Mouse (Mus musculus): ENCODE data around the gene Timmdc1. TPM values are rescaled to one million over a fixed set of nuclear protein-coding genes. Genes with fewer than 3 reads are reported as not detected.
"Not testable (repeated sequence)": the region's sequence is repeated elsewhere in the genome, so short reads cannot be mapped to it uniquely, and the experiment has no call there.

The Timmdc1 gene
- total RNA-seq, 1 experiment from 2014 or later, result 63.9 TPM

DNA sequence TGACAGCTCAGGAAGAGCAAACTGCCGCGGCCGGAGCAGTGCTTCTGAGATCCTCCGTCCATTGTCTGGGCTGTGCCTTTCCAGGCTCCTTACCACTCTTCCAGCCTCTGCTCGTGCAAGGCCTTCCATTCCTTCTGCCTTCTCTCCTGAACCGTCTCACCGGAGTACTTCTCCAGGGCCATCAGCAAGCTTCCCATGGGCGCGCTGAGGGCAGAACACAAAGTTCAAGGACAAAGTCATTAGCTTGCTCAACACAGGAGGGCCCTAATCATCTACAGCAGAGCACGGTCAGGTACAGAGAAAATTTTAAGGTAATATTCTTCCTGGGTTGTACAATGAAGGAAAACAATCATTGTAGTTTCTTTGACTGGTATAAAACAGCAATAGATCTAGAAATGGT is 20.0 kb downstream of the Timmdc1 start:
- ATAC-seq (replicated peaks; ENCODE audit: low read depth, poor library complexity, severe bottlenecking), result no peak

DNA sequence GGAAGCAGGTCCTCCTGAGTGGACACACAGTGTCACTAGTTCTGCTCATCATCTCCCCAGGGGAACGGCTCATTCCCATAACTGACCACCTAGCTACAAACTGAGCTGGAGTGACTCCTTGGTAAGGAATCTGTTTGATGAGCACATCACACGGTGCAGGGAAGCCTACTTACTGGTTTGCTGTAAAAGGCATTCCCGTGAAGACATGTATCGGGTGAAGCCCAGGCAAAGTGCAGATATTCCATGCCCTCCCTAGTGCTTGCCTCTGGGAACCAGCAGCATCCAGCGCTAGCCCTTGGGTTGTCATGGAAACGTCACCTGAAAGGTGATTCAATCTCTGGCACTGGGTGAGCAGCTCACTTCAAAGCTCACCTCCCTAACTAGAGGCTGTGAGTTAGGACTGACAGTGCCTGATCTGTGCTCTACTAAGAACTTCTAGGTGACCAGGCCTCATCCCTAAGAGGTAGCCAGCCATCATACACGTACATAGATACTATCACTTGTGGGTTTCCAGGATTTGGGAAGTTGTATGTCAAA is 25.8 kb downstream of the Timmdc1 start:
- ATAC-seq (replicated peaks; ENCODE audit: low read depth, poor library complexity, severe bottlenecking), result no peak

DNA sequence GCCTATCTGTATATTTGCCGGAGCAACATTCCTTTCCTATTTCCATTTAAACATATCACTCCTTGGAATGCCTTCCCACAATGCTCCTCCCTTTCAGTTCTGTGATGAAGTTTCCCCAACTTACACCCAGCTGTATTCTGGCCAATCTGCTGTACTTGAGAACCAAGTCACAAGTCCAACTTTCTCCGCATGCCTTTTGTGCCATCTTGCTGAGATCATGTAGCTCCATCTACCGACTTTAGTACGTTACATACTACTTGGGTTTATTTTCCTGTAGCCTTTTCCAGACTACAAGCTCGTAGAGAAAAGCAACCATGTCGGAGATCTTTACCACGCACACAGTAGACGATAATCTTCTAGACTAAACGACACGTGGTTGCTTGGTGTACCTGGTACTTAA is 28.6 kb downstream of the Timmdc1 start:
- ATAC-seq (replicated peaks; ENCODE audit: low read depth, poor library complexity, severe bottlenecking), result no peak

DNA sequence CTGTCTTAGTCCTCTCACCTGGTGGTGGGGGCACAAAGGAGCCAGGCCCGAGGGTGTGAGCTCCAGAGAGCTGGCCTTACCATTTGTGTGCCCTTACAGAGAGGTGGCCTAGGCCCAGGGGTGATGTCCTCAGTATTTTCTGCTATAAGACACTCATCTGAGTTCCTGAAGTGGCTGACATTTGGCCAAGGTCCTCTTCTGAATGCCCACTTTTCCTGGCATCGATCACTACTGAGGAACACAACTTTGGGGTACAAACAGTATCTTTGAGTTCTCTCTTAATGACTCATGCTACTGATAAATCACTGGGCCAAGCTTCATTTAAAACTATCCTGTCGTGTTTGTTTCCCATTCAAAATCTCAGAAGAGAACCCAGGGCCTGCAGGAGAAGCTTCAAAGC is 29.9 kb downstream of the Timmdc1 start:
- no peak for ATAC-seq (replicated peaks; ENCODE audit: low read depth, poor library complexity, severe bottlenecking)

DNA sequence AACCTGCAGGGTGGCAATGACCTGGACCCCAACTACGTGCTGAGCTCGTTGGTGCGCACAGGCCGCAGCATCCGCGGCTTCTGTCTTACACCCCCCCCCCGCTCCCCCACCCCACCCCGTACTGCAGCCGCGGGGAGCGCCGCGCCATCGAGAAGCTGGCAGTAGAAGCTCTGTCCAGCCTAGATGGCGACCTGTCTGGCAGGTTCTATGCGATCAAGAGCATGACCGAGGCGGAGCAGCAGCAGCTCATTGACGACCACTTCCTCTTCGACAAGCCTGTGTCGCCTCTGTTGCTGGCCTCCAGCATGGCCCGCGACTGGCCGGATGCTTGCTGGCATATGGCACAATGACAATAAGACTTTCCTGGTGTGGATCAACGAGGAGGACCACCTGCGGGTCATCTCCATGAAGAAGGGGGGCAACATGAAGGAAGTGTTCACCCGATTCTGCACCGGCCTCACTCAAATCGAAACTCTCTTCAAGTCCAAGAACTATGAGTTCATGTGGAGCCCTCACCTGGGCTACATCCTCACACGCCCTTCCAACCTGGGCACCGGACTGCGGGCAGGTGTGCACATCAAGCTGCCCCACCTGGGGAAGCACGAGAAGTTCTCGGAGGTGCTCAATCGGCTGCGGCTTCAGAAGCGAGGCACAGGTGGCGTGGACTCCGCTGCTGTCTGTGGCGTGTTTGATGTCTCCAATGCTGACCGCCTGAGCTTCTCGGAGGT is 38.7 kb downstream of the Timmdc1 start:
- ATAC-seq (replicated peaks; ENCODE audit: low read depth, poor library complexity, severe bottlenecking), result peak; percentile 83

DNA sequence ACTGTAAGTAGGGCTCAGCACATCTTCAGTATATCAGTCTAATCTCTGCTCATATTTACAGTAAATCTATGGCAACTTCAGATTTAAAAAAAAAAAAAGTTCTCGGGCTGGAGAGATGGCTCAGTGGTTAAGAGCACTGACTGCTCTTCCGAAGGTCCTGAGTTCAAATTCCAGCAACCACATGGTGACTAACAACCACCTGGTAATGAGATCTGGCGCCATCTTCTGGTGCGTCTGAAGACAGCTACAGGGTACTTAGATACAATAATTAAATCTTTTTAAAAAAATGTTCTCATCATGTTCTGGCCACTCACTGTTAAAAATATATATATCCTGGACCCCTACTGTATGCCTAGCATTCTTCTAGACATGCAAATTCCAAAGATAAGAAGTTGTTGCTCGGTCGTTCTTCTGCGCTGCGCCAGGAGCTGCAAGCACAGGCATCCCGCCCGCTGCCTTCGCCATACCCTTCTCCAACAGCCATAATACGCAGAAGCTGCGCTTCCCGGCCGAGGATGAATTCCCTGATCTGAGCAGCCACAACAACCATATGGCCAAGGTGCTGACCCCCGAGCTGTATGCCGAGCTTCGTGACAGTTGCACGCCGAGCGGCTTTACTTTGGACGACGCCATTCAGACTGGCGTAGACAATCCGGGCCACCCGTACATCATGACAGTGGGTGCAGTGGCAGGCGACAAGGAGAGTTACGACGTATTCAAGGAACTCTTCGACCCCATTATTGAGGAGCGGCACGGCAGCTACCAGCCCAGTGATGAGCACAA is 39.5 kb downstream of the Timmdc1 start:
- ATAC-seq (replicated peaks; ENCODE audit: low read depth, poor library complexity, severe bottlenecking), result no peak

DNA sequence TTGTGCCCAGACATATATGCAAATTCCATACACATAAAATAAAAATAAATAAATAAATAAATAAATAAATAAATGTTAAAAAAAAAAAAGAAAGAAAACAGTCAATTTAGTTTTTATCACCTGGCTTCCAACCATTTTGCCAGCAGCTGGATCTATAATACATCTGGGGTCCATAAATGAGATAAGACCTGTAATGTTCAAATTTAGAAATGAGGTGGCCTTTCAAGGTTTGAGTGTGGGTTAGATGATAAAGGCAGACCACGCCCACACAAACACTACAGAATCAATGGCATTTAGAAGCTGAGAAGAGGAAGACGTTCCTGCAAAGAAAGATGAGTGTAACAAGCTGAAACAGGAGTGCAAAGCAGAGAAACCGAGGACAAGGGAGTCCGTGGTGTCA is 41.1 kb downstream of the Timmdc1 start:
- no peak for ATAC-seq (replicated peaks; ENCODE audit: low read depth, poor library complexity, severe bottlenecking)

DNA sequence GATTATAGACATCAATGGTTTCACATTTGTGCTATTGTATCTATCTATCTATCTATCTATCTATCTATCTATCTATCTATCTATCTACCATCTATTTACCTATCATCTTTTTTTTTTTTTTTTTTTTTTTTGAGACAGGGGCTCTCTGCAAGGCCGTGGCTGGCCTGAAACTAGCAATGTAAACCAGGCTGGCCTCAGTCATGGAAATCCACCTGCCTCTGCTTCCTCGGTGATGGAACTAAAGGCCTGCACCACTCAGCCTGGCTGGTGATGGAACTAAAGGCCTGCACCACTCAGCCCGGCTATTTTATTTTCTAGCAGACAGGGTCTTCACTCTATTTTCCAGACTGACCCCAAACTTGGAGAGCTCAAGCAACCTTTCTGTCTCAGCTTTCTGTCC is 44.2 kb downstream of the Timmdc1 start:
- no peak for ATAC-seq (replicated peaks; ENCODE audit: low read depth, poor library complexity, severe bottlenecking)

DNA sequence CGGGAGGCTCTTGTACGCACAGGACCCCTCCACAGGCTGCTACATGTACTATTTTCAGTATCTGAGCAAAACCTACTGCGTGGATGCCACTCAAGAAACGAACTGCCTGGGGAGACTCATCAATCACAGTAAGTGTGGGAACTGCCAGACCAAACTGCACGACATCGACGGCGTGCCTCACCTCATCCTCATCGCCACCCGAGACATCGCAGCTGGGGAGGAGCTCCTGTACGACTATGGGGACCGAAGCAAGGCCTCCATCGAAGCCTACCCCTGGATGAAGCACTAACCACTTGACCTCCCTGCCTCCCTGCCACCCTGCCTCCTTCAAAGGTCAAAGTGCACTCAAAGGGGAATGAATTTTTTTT is 45.2 kb downstream of the Timmdc1 start:
- ATAC-seq (replicated peaks; ENCODE audit: low read depth, poor library complexity, severe bottlenecking), result not testable (repeated sequence)

DNA sequence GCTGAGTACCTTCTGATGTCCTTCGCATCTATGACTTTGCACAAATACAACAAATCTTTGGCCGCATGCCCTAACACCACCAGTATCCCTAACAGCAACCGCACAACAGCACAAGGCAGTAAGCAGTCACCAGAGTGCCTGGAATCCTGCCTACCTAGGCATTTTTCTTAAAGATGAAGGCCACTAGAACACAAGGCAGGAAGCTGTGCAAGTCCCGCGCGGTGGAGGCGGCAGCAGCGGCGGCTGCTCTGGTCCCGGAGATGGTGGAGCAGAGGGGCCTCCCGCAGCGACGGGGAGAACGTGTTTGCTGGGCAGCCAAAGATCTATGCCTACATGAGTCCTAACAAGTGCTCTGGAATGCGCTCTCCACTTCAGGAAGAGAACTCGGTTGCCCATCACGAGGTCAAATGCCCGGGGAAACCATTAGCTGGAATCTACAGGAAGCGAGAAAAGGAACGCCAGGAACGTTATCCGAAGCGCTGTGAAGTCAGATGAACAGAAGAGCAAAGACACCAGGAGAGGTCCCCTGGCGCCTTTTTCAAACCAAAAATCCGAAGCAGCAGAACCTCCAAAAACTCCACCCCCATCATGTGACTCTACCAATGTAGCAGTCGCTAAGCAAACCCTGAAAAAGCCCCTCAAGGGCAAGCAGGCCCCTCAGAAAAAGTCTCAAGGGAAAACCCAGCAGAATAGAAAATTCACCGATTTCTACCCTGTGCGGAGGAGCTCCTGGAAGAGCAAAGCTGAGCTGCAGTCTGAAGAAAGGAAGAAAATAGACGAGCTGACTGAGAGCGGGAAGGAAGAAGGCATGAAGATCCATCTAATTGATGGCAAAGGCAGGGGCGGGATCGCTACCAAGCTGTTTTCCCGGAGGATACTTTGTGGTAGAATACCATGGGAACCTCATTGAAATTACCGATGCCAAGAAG is 45.9 kb downstream of the Timmdc1 start:
- ATAC-seq (replicated peaks; ENCODE audit: low read depth, poor library complexity, severe bottlenecking), result peak; percentile 77

DNA sequence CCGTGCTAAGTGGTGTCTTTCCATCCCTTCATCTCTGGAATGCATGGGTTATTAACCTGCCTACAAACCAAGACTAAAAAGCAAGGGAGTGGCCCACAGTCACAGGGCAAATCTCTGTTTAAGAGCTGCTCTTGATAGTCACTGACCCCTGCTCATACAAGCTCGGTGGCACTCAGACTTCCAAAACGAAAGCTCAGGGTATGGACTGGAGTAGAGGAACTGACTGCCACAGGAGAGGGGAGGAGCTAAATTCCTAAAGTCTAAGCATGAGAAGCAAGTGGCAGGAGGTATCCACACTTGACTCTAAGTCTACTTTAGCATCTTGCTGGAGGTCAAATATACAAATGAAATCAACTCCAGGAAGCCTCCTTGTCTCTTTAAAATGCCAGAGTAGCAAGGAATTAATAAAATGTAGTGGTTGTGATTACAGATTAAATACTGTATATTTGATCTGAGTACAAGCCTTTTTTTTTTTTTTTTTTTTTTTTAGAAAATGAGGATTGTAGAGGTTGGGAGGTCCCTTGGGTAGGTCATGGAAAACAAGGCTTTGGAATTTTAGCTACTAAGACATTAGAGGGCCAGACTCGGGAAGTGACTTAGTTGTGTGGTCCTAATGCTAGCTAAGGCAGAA is 46.7 kb downstream of the Timmdc1 start:
- peak; percentile 45 for ATAC-seq (replicated peaks; ENCODE audit: low read depth, poor library complexity, severe bottlenecking)

DNA sequence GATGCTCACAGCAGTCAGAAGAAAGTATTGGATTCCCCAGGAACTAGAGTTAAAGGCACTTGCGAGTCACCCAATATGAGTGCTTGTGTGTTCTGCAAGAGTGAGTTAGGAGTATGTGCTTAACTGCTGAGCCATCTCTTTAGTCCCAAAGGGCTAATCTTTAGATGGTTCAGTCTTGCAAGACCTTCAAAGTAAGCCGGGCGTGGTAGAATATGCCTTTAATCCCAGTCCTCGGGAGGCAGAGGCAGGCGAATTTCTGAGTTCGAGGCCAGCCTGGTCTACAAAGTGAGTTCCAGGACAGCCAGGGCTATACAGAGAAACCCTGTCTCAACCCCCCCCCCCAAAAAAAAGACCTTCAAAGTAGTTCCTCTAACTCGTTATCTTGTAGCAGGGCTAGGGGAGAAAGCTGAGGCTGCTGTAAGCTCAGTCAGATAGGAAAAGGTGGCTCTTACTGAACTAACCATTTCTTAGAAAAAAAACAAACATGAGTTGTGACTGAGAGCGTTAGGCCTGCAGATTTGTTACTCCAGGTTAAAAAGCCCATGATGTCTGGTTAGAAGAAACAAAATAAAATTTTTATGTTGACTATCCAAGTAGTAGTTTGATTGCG is 47.7 kb downstream of the Timmdc1 start:
- no peak for ATAC-seq (replicated peaks; ENCODE audit: low read depth, poor library complexity, severe bottlenecking)

DNA sequence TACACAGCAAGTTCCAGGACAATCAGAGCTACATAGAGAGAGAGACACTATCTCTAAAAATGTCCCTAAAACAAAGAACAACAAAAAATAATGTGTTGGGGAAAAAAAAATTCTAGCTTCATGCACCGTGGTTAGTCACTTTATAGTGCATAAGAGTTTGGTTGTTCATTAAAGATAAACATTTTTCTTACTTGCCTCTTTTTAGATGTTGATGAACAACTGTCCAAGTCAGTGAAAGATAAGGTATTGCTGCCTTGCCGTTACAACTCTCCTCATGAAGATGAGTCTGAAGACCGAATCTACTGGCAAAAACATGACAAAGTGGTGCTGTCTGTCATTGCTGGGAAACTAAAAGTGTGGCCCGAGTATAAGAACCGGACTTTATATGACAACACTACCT is 48.8 kb downstream of the Timmdc1 start:
- ATAC-seq (replicated peaks; ENCODE audit: low read depth, poor library complexity, severe bottlenecking), result no peak

DNA sequence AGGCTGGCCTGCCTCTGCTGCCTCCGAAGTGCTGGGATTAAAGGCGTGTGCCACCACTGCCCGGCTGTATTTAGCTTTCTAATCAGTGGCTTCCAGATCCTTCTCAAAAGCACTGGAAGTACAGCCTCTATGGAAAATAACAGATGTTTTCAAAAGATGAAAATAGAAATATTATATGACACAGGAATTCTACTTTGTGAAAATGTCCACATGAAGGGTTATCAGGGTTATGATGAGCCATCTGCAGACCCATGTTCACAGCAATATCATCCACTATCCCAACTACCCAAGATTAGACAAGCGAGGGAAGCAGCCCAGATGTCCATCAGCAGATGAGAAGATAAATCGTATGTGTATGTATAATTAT is 50.0 kb downstream of the Timmdc1 start:
- no peak for ATAC-seq (replicated peaks; ENCODE audit: low read depth, poor library complexity, severe bottlenecking)

DNA sequence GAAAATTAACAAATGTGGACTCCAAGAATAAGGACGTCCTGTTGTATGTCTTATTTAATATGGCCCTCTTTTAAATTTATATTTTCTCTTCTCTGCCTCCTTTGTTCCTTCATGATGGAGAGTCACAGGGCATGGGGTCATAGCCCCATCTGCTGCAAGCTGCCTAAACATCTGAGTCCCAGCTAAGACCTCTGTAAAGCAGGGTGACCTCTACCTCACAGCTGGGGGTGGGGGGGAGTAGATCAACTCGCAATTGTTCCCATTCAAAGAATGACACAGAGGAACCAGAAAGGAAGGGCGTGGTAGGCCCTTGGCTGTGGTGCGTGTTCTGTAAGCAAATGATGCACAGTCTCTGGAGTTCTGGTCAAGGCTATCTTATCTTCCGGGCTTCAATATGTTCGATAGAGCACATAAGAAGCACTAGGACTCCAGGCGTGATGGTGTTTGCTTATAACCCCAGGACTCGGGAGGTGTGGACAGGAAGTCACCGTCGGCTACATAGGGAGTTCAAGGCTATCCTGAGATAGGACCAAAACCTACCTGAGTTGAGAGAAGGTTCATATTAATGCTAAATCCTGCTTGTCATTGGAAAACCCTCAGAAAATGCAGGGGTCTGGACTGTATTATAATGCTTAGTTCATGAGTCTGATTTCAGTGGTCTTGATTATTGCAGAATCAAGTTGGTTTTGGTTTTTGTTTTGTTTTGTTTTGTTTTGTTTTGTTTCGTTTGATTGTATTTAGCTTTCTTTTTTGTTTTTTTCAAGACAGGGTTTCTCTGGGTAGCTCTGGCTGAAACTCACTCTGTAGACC is 50.6 kb downstream of the Timmdc1 start:
- no peak for ATAC-seq (replicated peaks; ENCODE audit: low read depth, poor library complexity, severe bottlenecking)

DNA sequence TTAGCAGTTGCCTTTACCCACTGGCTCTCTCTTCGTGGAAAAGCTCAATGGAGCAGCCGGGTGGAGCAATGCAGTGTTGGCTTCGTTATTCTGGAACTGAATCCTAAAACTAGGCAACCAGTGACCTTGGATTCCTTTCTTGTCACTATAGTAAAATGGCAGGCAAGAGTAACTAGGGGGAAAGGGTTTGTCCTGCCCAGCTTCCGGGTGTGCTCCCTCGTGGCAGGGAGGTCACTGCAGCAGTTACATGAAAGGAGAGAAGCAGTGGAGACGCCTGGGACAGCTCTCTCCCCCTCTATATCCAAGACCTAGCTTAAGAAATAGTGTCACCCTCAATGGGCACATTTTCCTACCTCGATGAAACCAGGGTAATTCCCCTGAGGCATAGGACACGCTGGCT is 53.0 kb downstream of the Timmdc1 start:
- ATAC-seq (replicated peaks; ENCODE audit: low read depth, poor library complexity, severe bottlenecking), result no peak

DNA sequence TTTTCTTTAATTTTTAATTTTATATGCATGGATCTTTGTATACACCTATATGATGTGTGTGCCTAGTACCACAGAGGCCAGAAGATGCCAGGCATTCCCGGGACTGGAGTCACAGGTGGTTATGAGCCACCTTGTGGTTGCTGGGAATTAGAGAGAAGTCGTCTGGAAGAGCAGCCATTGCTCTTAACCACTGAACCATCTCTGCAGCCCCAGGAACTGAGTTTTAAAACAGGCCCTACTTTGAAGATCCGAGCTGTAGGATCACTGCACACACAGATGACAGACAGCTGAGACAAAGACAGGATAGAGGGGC is 53.8 kb downstream of the Timmdc1 start:
- ATAC-seq (replicated peaks; ENCODE audit: low read depth, poor library complexity, severe bottlenecking), result no peak

DNA sequence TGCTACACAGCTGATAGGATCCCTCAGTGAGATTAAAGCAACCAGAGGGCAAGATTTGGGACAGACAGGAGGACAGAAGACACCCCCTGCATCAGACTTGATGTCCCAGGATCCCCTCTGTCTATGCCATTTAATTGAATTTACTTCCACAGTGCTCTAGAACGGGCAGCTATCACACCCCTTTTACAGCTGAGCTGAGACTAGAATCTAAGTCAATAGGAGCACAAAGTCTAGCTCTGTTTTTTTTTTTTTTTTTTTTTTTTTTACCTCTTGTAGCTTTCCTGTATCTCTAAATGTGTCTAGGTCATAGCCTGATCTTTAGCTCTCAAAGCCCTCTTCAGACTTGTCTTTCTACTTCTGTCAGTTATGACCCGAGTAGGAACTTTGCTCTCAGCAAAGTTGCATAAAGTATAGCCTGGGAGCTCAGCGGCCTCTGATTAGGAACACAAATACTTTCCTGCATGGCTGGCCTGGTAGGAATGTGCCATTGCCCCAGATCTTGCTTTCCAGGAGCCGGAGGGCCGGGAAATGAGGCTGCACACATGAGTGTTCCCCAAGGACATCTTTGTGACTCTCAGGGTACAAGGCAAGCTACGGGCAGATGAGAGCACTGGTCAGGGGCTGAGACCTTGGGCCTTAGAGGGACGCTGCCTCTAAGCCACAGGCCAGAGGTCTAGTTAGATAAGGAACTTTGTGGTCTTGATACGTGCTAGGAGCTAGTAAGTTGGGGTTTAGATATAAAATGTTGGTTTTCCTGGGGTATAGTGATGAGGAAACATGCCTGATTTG is 54.4 kb downstream of the Timmdc1 start:
- peak; percentile 77 for ATAC-seq (replicated peaks; ENCODE audit: low read depth, poor library complexity, severe bottlenecking)
